8 mouse cellular contexts compared by ENCODE assay signal in the genomic region with DNA sequence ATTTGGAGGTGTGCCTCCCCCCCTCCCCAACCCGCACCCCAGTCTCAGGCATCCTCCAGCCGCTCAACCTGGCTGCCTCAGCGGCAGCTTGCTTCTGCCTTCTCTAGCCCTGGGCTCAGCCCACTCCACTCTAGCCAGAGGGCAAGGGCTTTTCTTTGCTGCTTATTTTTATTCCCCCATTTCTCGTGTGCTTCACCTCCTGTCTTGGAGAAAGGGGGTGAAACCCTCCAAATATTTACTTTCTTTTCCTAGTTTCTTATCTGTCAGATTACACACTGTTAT. TPM values are rescaled to one million over a fixed set of nuclear protein-coding genes. Genes with fewer than 3 reads are reported as not detected.
DNase-seq lines count a peak whose midpoint lies in the region; ATAC-seq and TF ChIP-seq lines count a peak whose summit lies in the region.

No protein-coding gene starts in this region.

- H3K4me1 ChIP-seq in heart, embryonic 14.5 days (ENCODE audit: control insufficient read depth in 2 of 2, insufficient read depth in 2 of 2, low read length in 2 of 2): peaks cover 6 to 8% of the 10 kb centered on the region in 2 experiments
- peaks cover 7 to 11% of the 10 kb centered on the region in 2 experiments for H3K4me1 ChIP-seq in MEL (ENCODE audit: control insufficient read depth in 1 of 2, insufficient read depth in 2 of 2, low read length in 2 of 2)
- peaks cover 12% of the 10 kb centered on the region for H3K4me1 ChIP-seq in hindbrain, embryonic 14.5 days (replicated peaks; ENCODE audit: control insufficient read depth, insufficient read depth, low read length)
- no peaks in the 10 kb centered on the region for H3K4me1 ChIP-seq in midbrain, embryonic 11.5 days (ENCODE audit: control insufficient read depth, insufficient read depth, low read length)

- no peak for DNase-seq in heart, adult 18-20 months
- DNase-seq in MEL (ENCODE audit: low read depth, low spot score): no peak
- no peak for DNase-seq in hindbrain, embryonic 14.5 days (ENCODE audit: low spot score)
- DNase-seq in midbrain, embryonic 11.5 days (ENCODE audit: low spot score, missing footprints): no peak
- DNase-seq in gastrocnemius, postnatal 14 days: no peak
- DNase-seq in cerebellum, adult 11-12 months: no peak

- peak; percentile 35; the same call in 1 of the 2 replicates for ATAC-seq in heart, embryonic 14.5 days (ENCODE audit: insufficient number of reproducible peaks, insufficient read depth, low FRiP score, low read depth)
- ATAC-seq in hindbrain, embryonic 14.5 days (ENCODE audit: low FRiP score): peak; percentile 71; the same call in 1 of the 2 replicates
- peak; percentile 81 for ATAC-seq in midbrain, embryonic 11.5 days (ENCODE audit: low FRiP score)
- ATAC-seq in erythroid progenitor cell, adult 5-6 weeks (replicated peaks; ENCODE audit: low FRiP score, poor library complexity, severe bottlenecking): no peak

- H3K36me3 ChIP-seq in heart, embryonic 14.5 days (ENCODE audit: control insufficient read depth, insufficient read depth, low read length): no peaks in the 10 kb centered on the region
- peaks cover 0 to 14% of the 10 kb centered on the region in 2 experiments; a peak in 2 of 4 replicates for H3K36me3 ChIP-seq in MEL (ENCODE audit: control insufficient read depth in 1 of 2, insufficient read depth in 2 of 2, low read length in 2 of 2)
- no peaks in the 10 kb centered on the region for H3K36me3 ChIP-seq in hindbrain, embryonic 14.5 days (replicated peaks; ENCODE audit: control insufficient read depth, insufficient read depth)
- no peaks in the 10 kb centered on the region for H3K36me3 ChIP-seq in midbrain, embryonic 11.5 days (ENCODE audit: control insufficient read depth, insufficient read depth, low read length)

- intact Hi-C loops in gastrocnemius, postnatal 14 days (cut with DNase I; ENCODE audit: low total_unique reads): no loop called here

- TF ChIP-seq RAD21 in MEL (IDR thresholded peaks at IDR 0.05; ENCODE audit: low read depth, low read length): no peak

- no peaks in the 10 kb centered on the region for H3K9me3 ChIP-seq in heart, embryonic 14.5 days (ENCODE audit: control insufficient read depth, low read length)
- no peaks in the 10 kb centered on the region for H3K9me3 ChIP-seq in MEL (replicated peaks; ENCODE audit: insufficient read depth, low read length)
- no peaks in the 10 kb centered on the region for H3K9me3 ChIP-seq in hindbrain, embryonic 14.5 days (ENCODE audit: control insufficient read depth, low read length)
- no peaks in the 10 kb centered on the region for H3K9me3 ChIP-seq in midbrain, embryonic 11.5 days (ENCODE audit: control insufficient read depth, low read length)

- TF ChIP-seq POLR2A in MEL (IDR thresholded peaks at IDR 0.05; ENCODE audit: control insufficient read depth in 1 of 2, insufficient read depth in 1 of 2, low read depth in 1 of 2, low read length in 2 of 2, poor library complexity in 1 of 2): no peak

- peak overlapping the region; percentile 60 to 62 for H3K4me3 ChIP-seq in heart, embryonic 14.5 days (ENCODE audit: control insufficient read depth in 1 of 2, insufficient read depth in 1 of 2, low read depth in 1 of 2, low read length in 2 of 2)
- H3K4me3 ChIP-seq in MEL (ENCODE audit: control insufficient read depth in 1 of 2, insufficient read depth in 1 of 2, low read depth in 2 of 2, low read length in 2 of 2): peak overlapping the region; percentile 61 to 88
- H3K4me3 ChIP-seq in hindbrain, embryonic 14.5 days (replicated peaks; ENCODE audit: low read length): peak overlapping the region; percentile 60
- H3K4me3 ChIP-seq in midbrain, embryonic 11.5 days (ENCODE audit: low read depth, low read length): peak overlapping the region; percentile 45

- peak overlapping the region; percentile 78 for H3K4me2 ChIP-seq in heart, embryonic 14.5 days (ENCODE audit: low read length)
- H3K4me2 ChIP-seq in hindbrain, embryonic 14.5 days (replicated peaks): peak overlapping the region; percentile 87
- peak overlapping the region; percentile 78 for H3K4me2 ChIP-seq in midbrain, embryonic 11.5 days

- TF ChIP-seq CTCF in MEL (IDR thresholded peaks at IDR 0.05 in 2 of 3, conservative IDR thresholded peaks at IDR 0.05 in 1 of 3; ENCODE audit: control insufficient read depth in 1 of 3, insufficient read depth in 1 of 3, low read depth in 2 of 3, low read length in 3 of 3, poor library complexity in 1 of 3, severe bottlenecking in 1 of 3): no peak

- no peaks in the 10 kb centered on the region; the same call in 1 of the 2 replicates for H3K79me2 ChIP-seq in MEL (ENCODE audit: control insufficient read depth, insufficient read depth, low read length, poor library complexity)

- no peak for TF ChIP-seq EP300 in MEL (IDR thresholded peaks at IDR 0.05; ENCODE audit: low read depth in 1 of 2, low read length in 2 of 2)

- no peak overlapping the region for H3K27ac ChIP-seq in heart, embryonic 14.5 days (replicated peaks in 1 of 2; ENCODE audit: control insufficient read depth in 1 of 2, insufficient read depth in 1 of 2, low read depth in 2 of 2, low read length in 2 of 2)
- H3K27ac ChIP-seq in MEL (ENCODE audit: control insufficient read depth, low read depth, low read length): peak overlapping the region; percentile 27; the same call in 1 of the 2 replicates
- 0 out of 2 replicates have a peak overlapping the region, but pooled peaks have one; percentile 9 for H3K27ac ChIP-seq in hindbrain, embryonic 14.5 days
- H3K27ac ChIP-seq in midbrain, embryonic 11.5 days (ENCODE audit: low read depth, low read length): no peak overlapping the region

- H3K27me3 ChIP-seq in heart, embryonic 14.5 days (ENCODE audit: control insufficient read depth, insufficient read depth, low read length): no peaks in the 10 kb centered on the region
- H3K27me3 ChIP-seq in MEL (ENCODE audit: control insufficient read depth in 1 of 2, insufficient read depth in 2 of 2, low read length in 2 of 2): 0 out of 4 replicates have a peak, but pooled peaks cover 0 to 3% of the 10 kb centered on the region in 2 experiments
- no peaks in the 10 kb centered on the region for H3K27me3 ChIP-seq in hindbrain, embryonic 14.5 days (ENCODE audit: control insufficient read depth, insufficient read depth, low read length)
- H3K27me3 ChIP-seq in midbrain, embryonic 11.5 days (ENCODE audit: control insufficient read depth, insufficient read depth, low read length): no peaks in the 10 kb centered on the region

- peak overlapping the region; percentile 71 for H3K9ac ChIP-seq in heart, embryonic 14.5 days (ENCODE audit: low read length)
- peak overlapping the region; percentile 77 for H3K9ac ChIP-seq in MEL (ENCODE audit: control insufficient read depth, low read depth, low read length, poor library complexity, severe bottlenecking)
- H3K9ac ChIP-seq in hindbrain, embryonic 14.5 days: peak overlapping the region; percentile 46
- H3K9ac ChIP-seq in midbrain, embryonic 11.5 days (ENCODE audit: low read length): peak overlapping the region; percentile 50

- 0% methylated on average over 2 of the region's 4 CpGs for WGBS in heart, embryonic 14.5 days
- WGBS in hindbrain, embryonic 14.5 days: 0% methylated on average over 4 of the region's 4 CpGs
- WGBS in midbrain, embryonic 11.5 days: 1% methylated on average over 4 of the region's 4 CpGs

TF ChIP-seq in MEL, 35 proteins besides CTCF, POLR2A, EP300 and RAD21:
- no peak for TF ChIP-seq BHLHE40 (IDR thresholded peaks at IDR 0.05; ENCODE audit: borderline replicate concordance, low read depth, low read length)
- TF ChIP-seq POLR2AphosphoS5 (IDR thresholded peaks at IDR 0.05; ENCODE audit: borderline replicate concordance, low read depth, low read length): no peak
- no peak for TF ChIP-seq ETS1 (IDR thresholded peaks at IDR 0.05; ENCODE audit: low read depth, low read length)
- TF ChIP-seq ELF1 (IDR thresholded peaks at IDR 0.05; ENCODE audit: low read depth, low read length): no peak
- no peak for TF ChIP-seq ZNF384 (IDR thresholded peaks at IDR 0.05; ENCODE audit: low read depth, low read length)

RNA-seq across cellular contexts. Expression of a gene that starts 0.4 kb away (rescaled TPM):
- 0.59 and 0.63 TPM in 2 replicates for polyA plus RNA-seq in heart, embryonic 14.5 days (2014; fragmentation: Nextera tagmentation; extraction: Ambion mirVana)
- total RNA-seq in heart, adult 18-20 months (2021): under 1 TPM in 1 of 2 experiments, not detected in 1; 0.05 TPM
- 0.12 and 0.20 TPM in 2 replicates for total RNA-seq in MEL (2012; rRNA removed)
- 1 to 10 TPM in 1 of 2 experiments, not detected in 1; 1.6 TPM for polyA plus RNA-seq in MEL (2012; ENCODE audit: insufficient read depth in 1 of 2, insufficient read length in 2 of 2, low read depth in 1 of 2, low replicate concordance in 2 of 2, missing spikeins in 1 of 2)
- 1.3 and 1.9 TPM in 2 replicates for polyA plus RNA-seq in hindbrain, embryonic 14.5 days (2014; fragmentation: Nextera tagmentation; extraction: Ambion mirVana)
- 0.78 and 1.7 TPM in 2 replicates for polyA plus RNA-seq in midbrain, embryonic 11.5 days (2014; fragmentation: Nextera tagmentation; extraction: Ambion mirVana)
- not detected in 2 replicates for total RNA-seq in erythroid progenitor cell, adult 5-6 weeks (2015; ENCODE audit: low replicate concordance)
- not detected in 2 replicates for total RNA-seq in erythroid progenitor cell, adult 5-6 weeks (2017; ENCODE audit: low replicate concordance)
- under 1 TPM; 0.02 to 0.04 TPM for total RNA-seq in gastrocnemius, postnatal 14 days (2021)

Comparison
In these comparisons a context has a peak if more than half of its experiments do, and no peak if none do; other contexts are left out.
1. H3K27ac ChIP-seq: peak in MEL (single experiment) and hindbrain, embryonic 14.5 days (single experiment); none in heart, embryonic 14.5 days (0 of 2) and midbrain, embryonic 11.5 days (single experiment).
2. Peak in every context shown above with its lines, with median percentiles within 50 percentile points of each other: H3K4me2 ChIP-seq, H3K4me3 ChIP-seq and H3K9ac ChIP-seq.